Mouse (Mus musculus) layer of hippocampus, postnatal 10 days (tissue): ENCODE measurements around the gene Ptges2. TPM values are rescaled to one million over a fixed set of nuclear protein-coding genes. Genes with fewer than 3 reads are reported as not detected.
A peak's percentile ranks its signal among the peaks of the same experiment; 100 is the strongest.
"Not testable (repeated sequence)": the region's sequence is repeated elsewhere in the genome, so short reads cannot be mapped to it uniquely, and the experiment has no call there.

ENCODE experiments used
- DNase-seq, 2 experiments: peaks; one replicate each; pipeline ENCODE4 v3.0.0; 2021; ENCODE audit warnings: low spot score in 2 of 2
- long read RNA-seq: library from polyadenylated mRNA; stranded (forward); transcript quantifications from one replicate; pipeline ENCODE4 v2.0.0, GENCODE M21; 2023
- total RNA-seq, 2 experiments: library from RNA; stranded (reverse); gene quantifications; 2 replicates each; pipeline ENCODE4 v1.2.3; 2021

The Ptges2 gene
- total RNA-seq, result 10 to 100 TPM; 42.0 to 42.5 TPM
- long read RNA-seq, full-length matches to known transcripts, result 47 of 60 reads
- long read RNA-seq, partial matches to known transcripts, result 7 of 60 reads
- long read RNA-seq, other reads (novel, unspliced or antisense), result 6 of 60 reads

DNA sequence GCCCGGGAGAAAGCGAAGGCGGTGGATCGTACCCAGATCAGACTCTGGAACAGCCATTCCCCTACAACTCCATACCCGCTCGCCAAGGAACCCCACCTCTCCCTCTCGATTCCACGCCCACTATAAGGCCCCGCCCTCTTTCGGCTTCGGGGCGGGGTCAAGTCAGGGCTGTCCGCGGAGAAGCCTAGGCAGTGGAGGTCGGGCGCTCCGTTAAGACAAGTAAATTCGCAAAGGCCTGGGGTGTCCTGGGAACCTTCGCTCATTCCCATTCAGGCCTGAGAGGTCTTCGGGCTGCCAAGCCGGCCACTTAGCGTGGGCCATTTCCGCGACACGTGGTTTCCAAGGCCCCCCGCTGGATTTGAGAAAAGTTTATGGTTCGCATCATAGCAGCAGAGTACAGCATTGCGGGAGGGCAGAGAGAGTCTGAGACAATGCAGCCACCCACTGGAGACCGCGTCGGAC, at the start of gene Ptges2:
Gene Ptges2 (plus strand): TSS at position 413 of the 462 bp plus-strand sequence.
- DNase-seq, result peak; percentile 87 to 92

DNA sequence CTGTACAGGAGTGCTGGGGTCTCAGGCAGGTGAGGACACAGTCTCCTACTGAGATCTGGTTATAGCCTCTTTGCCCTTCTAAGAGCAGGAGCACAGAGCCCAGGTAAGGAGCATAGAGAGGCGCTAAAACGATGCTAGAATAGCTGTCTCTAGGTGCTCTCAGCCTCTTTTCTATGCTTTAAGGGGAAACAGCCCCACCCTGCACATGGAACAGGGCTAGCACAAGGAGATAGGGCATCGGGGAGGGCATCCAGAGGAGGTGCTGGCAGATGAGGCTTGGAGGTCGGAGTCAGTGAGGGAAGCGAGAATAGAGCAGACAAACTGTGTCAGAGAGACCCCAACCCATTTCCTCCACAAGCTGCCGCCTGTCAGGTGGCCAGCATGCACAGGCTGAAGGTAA, 48.7 kb upstream of the Ptges2 start:
- no peak for DNase-seq

DNA sequence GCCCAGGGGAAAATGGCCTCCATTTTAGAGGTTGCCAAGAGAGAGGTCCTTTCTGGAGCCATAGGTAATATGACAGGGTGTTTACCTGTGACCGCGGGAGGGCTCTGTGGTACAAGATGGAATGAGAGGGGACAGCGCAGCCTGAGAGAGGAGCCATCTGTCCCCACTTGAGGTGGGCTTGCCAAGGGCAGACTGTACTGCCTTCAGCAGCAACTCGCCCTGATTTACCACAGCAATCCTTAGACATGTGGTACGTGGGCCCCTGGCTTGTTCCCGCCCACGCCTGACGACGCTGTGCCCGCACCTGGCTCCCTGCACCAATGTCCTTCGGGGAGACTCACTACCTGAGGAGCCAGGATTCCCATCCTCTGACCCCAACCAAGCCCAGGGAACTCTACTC, 47.4 kb upstream of the Ptges2 start:
- no peak for DNase-seq

DNA sequence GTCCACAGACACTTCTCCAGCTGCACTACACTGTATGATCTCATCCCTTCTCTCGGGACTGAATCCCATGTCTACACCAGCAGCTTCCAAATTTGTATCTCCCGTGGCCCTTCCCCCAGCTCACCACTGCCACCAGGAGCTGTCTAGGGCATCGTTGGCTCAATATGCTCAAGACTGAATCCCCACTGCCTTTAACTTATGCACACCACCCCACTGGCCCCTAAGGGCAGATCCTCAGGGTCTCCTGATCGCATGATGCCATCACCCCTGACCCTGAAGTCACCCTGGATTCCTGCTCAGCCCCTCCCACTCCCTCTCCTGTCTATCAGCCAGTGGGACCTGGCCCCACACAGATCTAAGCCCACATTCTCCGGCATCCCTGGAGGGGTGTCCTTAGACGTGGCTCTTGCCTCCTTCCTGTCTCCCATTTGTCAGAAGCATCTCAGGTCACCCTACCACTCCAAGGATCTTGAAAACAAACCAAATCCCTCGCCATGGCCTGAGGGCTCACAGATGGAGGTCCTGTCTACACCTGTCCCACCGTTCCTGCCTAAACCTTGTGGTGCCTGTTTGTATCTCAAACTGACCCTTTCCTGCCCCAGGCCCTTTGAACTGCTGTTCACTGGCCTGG, 46.0 kb upstream of the Ptges2 start:
- DNase-seq, result no peak

GRCm38 (mm10) chr2:32350471-32351051, 45.1 kb upstream of the Ptges2 start:
- DNase-seq, result no peak

- DNase-seq, result peak in 1 of 2 experiments; percentile 48
Measured at GRCm38 (mm10) chr2:32351471-32351961, 44.2 kb upstream of the Ptges2 start.

DNA sequence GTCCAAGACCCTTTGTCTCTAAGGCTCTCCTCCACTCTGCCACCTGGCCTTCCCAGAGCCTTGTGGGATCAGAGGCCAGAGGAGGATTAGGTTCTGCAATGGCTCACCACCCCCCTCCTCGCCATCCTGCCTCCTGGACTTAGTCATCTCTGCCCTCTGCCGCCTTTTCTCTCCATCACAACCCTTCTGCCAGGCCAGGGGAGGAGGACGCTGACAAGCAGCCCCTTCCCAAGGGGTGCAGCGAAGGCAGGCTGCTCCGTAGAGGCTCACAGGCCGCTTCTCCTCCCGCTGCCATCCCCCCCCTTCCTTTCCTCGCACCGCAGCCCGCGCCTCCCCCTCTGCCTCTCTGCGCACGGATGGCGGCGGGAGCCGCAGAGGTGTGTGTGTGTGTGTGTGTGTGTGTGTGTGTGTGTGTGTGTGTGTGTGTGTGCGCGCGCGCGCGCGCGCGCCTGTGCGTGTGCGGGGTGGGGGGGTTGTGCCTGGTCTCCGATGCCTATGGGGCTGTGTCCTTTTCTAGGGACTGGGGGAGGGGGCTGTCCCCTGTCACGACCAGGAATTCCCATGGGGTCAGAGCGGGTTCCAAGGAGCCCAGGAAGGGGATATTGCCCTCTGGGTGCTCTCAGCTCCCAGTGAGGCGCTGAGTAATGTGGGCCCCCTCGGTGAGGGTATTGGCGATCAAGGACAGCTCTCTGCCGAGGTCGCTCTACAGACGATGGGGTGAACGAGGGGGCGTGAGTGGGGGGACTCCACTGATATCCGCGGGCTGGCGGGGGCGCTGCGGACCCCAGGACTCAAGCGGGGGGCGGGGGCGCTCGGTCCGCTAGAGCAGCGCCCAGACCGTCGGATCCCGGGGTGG, 43.3 kb upstream of the Ptges2 start, which contains the start of gene Ciz1:
Gene Ciz1 (plus strand): TSS at position 177 of the 856 bp plus-strand sequence.
- peak; percentile 53 to 65 for DNase-seq

GRCm38 (mm10) chr2:32353007-32353542, 42.6 kb upstream of the Ptges2 start, which contains the start of gene Dnm1:
TSS of gene Dnm1 (minus strand) at chr2:32353338.
- peak; percentile 98 to 99 for DNase-seq

- no peak for DNase-seq
Measured at GRCm38 (mm10) chr2:32353836-32354235, 41.9 kb upstream of the Ptges2 start.

DNA sequence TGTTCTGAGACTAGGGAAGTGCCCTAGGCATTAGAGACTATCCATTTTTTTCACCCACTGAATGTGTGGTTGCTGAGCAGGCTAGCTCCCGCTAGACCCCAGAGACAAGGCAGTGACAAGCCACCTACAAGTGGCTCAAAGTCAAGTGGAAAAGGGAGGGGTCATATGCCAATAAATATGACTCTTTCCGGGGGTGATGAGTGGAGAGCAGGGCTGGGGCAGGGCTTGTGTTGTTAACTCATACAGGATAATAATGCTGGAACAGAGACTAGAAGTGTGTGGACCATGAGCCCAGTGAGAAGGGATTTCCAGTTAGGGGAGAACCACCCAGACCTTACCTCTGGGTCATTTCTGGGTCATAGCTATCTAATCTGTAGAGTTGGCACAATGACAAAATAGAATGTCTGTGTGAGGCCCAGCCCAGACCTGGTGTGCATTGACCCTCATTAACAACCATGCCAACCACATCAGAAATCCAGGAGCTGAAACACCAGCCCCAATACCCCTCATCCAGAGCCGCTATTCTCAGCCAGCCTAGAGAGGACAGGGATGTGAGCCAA, 41.3 kb upstream of the Ptges2 start:
- DNase-seq, result no peak

GRCm38 (mm10) chr2:32356216-32356615, 39.5 kb upstream of the Ptges2 start:
- no peak for DNase-seq

GRCm38 (mm10) chr2:32357710-32358109, 38.0 kb upstream of the Ptges2 start:
- no peak for DNase-seq

DNA sequence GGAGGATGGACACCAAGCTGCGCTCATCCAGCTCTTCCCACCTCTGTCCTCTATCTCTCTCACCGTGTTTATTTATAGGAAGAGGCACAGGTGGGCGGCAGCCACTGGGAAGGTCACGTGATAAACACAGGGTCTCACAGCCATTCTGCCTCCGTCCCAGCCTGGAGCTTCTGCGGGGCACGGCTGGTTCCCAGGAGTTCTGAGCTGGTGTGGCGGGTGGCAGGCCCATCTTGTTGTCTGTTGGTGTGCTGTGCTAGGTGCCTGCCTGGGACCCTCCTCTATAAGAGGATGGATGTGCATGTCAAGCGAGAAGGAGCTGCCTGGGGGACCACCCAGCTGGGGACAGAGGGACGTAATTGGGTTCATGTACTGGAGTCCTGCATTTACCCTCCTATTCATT, 37.3 kb upstream of the Ptges2 start:
- DNase-seq, result no peak

DNA sequence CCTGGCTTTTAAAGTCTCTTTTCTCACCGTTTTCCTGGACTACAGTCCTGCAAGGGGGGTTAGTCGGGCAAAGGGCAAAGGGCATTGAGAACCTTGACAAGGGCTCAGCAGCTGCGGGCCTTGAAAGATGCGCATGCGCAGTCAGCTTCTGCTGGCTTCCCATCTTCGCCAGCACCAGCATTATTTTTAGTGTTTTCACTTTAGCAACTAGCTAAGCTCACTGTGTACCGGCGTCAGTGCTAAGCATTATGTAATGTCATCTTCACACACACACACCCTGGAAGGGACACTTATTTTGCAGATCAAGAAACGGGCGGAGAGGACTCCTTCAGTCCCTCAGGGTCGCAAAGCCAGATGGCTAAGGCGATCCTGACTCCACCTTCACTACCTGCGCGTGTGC, 35.0 kb upstream of the Ptges2 start:
- DNase-seq, result peak in 1 of 2 experiments; percentile 68

GRCm38 (mm10) chr2:32361437-32361836, 34.3 kb upstream of the Ptges2 start:
- peak; percentile 59 to 66 for DNase-seq

DNA sequence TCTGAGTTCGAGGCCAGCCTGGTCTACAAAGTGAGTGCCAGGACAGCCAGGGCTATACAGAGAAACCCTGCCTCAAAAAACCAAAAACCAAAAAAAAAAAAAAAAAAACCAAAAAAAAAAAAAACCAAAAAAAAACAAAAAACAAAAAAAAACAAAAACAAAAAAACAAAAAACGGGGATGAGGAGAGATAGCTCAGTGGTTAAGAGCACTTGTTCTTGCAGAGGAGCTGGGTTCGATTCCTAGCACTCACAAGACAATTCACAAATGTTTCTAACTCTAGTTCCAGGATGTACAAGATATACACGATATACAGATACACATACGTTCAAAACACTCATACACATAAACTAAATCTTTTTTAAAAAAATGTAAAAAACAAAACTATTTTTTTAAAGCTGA, 33.4 kb upstream of the Ptges2 start:
- DNase-seq, result not testable (repeated sequence)

DNA sequence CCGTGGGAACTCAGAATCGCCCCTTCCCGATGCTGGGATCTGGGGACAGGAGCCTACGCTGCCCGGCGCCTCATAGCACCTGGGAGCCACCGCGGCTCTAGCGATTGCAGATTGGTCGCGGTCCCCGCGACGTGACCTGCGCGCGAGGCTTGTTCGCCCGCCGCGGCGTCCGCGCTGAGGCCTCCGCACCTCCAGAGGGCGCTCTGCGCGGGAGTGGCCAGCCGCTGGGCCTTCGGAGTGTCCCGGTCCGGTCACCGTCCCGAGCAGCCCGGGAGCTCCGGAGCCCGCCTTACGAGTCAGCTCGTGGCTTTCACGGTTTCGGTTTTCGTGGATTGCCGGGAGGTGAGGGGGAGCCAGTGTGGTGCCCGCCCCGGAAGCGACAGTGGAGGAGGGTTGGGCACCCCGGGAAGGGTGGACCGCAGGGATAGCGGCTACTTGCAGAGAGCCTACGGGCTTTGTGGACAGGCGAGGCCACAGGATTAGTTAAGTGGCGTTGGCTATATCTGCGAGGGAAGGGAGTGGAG, 32.8 kb upstream of the Ptges2 start:
- DNase-seq, result peak; percentile 94 to 95

DNA sequence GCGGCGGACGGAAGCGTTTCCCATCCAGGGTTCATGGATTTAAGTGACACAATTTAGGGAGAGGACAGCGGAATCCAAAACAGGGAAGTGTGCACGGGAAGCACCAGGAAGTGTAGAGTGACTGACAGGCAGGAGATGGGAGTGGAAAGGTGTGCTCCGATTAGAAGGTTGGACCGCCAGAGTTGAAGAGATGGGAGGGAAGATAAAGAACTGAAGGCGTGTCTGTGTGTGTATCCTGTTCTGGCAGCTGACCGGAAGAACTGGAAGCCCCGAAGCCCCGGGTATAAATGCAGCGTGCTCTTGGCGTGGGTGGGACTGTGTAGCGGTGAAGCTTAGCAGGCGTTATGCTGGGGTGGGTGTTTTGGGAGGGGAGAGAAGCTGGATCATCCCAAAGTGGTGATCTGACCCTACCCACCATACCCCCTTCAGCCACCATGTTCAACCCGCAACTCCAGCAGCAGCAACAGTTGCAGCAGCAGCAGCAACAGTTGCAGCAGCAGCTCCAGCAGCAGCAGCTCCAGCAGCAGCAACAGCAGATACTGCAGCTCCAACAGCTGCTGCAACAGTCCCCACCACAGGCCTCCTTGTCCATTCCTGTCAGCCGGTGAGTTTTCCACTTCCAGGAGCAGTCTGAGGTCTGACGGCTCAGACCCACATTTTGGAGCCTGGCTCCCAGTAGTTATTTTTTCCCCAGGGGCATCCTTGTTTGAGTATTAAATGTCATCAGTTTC, 32.2 kb upstream of the Ptges2 start:
- no peak for DNase-seq

DNA sequence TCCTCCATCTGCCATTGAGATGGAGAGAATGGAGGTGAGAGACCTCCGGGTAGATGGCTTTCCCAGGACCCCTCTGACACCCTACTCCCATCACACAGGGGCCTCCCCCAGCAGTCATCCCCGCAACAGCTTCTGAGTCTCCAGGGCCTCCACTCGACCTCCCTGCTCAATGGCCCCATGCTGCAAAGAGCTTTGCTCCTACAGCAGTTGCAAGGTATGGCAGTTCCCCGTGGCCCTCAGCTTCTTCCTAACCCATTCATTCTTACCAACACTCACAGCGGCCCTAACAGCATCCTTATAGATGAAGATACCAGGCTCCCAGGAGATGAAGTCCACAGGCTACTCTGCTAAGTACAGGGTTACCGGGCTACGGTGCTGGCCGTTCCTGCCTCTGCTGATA, 31.6 kb upstream of the Ptges2 start:
- DNase-seq, result no peak

- DNase-seq, result no peak
Measured at GRCm38 (mm10) chr2:32367315-32367714, 28.4 kb upstream of the Ptges2 start.
